Mouse (Mus musculus): ENCODE measurements around the gene Prdm16.

DNA sequence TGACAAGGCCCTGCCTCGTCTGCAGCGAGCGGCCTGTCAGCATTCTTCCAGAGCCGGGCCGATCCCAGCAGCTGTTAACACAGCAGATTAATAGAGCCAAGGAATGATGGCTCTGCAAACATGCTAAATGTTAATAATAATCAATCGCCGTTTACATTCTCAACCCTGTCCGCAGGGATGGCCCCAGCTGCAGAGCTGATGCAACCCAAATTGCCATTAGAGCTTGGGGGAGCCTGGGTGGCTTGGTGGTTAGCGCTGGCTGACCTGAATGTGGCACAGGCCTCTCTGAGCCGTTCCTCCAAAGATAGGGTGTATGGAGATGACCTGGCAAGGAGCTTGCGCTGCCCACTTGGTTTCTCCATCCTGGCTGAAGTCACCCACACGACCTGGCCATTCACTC is 97.0 kb downstream of the Prdm16 start:
- TF ChIP-seq CTCF (IDR thresholded peaks at IDR 0.05; ENCODE audit: extremely low read depth, insufficient read depth, insufficient read length, insufficient replicate concordance) (no peak), POLR2A (IDR thresholded peaks at IDR 0.05; ENCODE audit: low read depth, low read length) (no peak)
